9 mouse cellular contexts compared by ENCODE assay signal in genomic region chr11:105420671-105421450, GRCm38 (mm10). TPM values are rescaled to one million over a fixed set of nuclear protein-coding genes. Genes with fewer than 3 reads are reported as not detected.
DNase-seq lines count a peak whose midpoint lies in the region; ATAC-seq lines count a peak whose summit lies in the region.
"Had no signal": no experiment of that assay in that cellular context is flagged by ENCODE, and none has a peak within 500 bp of the region (broad histone marks: within the 10 kb centered on the region; RNA-seq: fewer than 3 reads in every experiment).

No protein-coding gene starts in this region.

- 71% methylated on average over 7 of the region's 7 CpGs for WGBS in hindbrain, embryonic 14.5 days

- no peak overlapping the region for H3K4me3 ChIP-seq in hindbrain, embryonic 14.5 days (replicated peaks; ENCODE audit: low read length)

- H3K36me3 ChIP-seq in hindbrain, embryonic 14.5 days (replicated peaks; ENCODE audit: control insufficient read depth, insufficient read depth) = no peaks in the 10 kb centered on the region

- no peak for ATAC-seq in hindbrain, embryonic 14.5 days (ENCODE audit: low FRiP score)
- ATAC-seq: liver, postnatal 0 days had no signal

- no peaks in the 10 kb centered on the region for H3K9me3 ChIP-seq in hindbrain, embryonic 14.5 days (ENCODE audit: control insufficient read depth, low read length)

- H3K4me2 ChIP-seq in hindbrain, embryonic 14.5 days (replicated peaks) = no peak overlapping the region

- intact Hi-C loops in heart, postnatal 36 days (cut with DNase I) = no loop called here

- DNase-seq in right cerebral cortex, adult 18-20 months = peak; percentile 91
- DNase-seq in right cerebral cortex, postnatal 4 days = no peak
- peak; percentile 20 to 21 for DNase-seq in heart, postnatal 36 days
- peak; percentile 81 to 88 for DNase-seq in left cerebral cortex, adult 9 months (ENCODE audit: low spot score in 2 of 2)
- no peak for DNase-seq in cerebellum, adult 9-10 months
- no peak for DNase-seq in cerebellum, adult 18-20 months
- DNase-seq in gastrocnemius, postnatal 4 days (ENCODE audit: low spot score in 2 of 2) = no peak
- no peak for DNase-seq in hindbrain, embryonic 14.5 days (ENCODE audit: low spot score)
- DNase-seq: liver, postnatal 0 days had no signal

- H3K9ac ChIP-seq in hindbrain, embryonic 14.5 days = no peak overlapping the region
- H3K9ac ChIP-seq: liver, postnatal 0 days had no signal

- no peak overlapping the region for H3K27ac ChIP-seq in hindbrain, embryonic 14.5 days

- no peaks in the 10 kb centered on the region for H3K27me3 ChIP-seq in hindbrain, embryonic 14.5 days (ENCODE audit: control insufficient read depth, insufficient read depth, low read length)

- no peaks in the 10 kb centered on the region for H3K4me1 ChIP-seq in hindbrain, embryonic 14.5 days (replicated peaks; ENCODE audit: control insufficient read depth, insufficient read depth, low read length)

RNA-seq across cellular contexts. Expression of gene March10, which starts 35.7 kb away (rescaled TPM):
- total RNA-seq in heart, postnatal 36 days (2021) = not detected
- not detected for total RNA-seq in gastrocnemius, postnatal 4 days (2021)
- 0.41 and 0.60 TPM in 2 replicates for polyA plus RNA-seq in hindbrain, embryonic 14.5 days (2014; fragmentation: Nextera tagmentation; extraction: Ambion mirVana)
- polyA plus RNA-seq: liver, postnatal 0 days had no signal

Comparison
In these comparisons a context has a peak if more than half of its experiments do, and no peak if none do; other contexts are left out.
1. DNase-seq: peak in right cerebral cortex, adult 18-20 months (single experiment), heart, postnatal 36 days (2 of 2) and left cerebral cortex, adult 9 months (2 of 2); none in right cerebral cortex, postnatal 4 days (single experiment), cerebellum, adult 9-10 months (single experiment), cerebellum, adult 18-20 months (0 of 2), gastrocnemius, postnatal 4 days (0 of 2) and hindbrain, embryonic 14.5 days (single experiment).